Mouse (Mus musculus) adrenal gland (tissue): Measurements from ENCODE around the gene Ccdc88a.

Source experiments
- intact Hi-C: fragments of 180-260 bp; cut with DNase I; formaldehyde crosslinking; loops from one replicate; pipeline ENCODE4 v1.15.1; 2025
- long read RNA-seq, 2 experiments: library from polyadenylated mRNA; unstranded; transcript quantifications; one replicate each; pipeline ENCODE4 v2.0.0; 2020; ENCODE audit warnings: borderline replicate concordance in 1 of 2; ENCODE audit not compliant: insufficient replicate concordance in 1 of 2

Ccdc88a gene
- long read RNA-seq, experiment 1, partial matches to known transcripts: 11 of 13 reads
- long read RNA-seq, experiment 1, other reads (novel, unspliced or antisense): 2 of 13 reads
- long read RNA-seq, experiment 2, partial matches to known transcripts: 10 of 15 reads
- long read RNA-seq, experiment 2, other reads (novel, unspliced or antisense): 5 of 15 reads

DNA sequence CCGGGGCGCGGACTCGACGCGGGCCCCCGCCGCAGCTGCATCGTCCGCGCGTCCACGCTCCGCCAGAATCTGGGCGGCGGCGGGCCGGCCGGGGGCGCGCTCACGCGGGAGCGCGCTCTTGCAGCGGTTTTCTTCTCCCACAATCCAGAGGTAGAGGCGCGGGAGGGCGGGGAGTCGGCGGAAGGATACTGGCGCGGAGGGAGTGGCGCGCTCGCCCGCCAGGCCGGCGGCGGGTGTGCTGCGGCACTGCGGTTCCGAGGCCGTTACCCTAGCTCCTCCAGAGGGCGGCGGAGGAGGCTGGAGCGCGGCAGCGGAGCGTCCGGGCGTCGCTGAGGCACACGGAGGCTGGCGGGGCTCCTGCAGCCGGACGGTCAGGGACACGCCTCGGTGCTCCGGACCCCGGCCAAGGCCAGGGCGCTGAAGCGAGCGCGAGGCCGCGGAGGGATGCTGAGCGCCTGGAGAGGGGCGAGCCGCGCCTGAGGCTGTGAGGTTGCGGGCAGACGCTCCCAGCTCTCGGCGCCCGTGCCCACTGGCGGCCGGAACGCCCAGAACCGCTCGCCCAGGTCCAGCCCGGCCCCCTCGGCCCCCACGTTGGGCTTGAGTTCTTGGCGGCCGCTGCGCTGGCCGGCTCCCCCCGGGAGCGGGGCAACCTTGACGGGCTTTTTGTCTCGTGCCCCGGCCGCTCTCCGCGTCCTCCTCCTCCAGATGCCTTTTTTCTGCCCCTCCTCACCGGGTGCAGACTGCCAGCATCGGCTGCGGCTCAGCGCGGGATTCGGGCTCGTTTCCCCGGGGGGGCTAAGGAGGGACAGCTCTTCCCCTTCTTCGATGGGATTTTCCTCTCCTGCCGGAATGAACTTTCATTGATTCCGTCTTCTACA is at the start of gene Ccdc88a:
Ccdc88a (plus strand) TSS at position 263 of the 878 bp plus-strand sequence.
- intact Hi-C loops: loop anchor here (5.0 to 10.0 kb wide), 3 partner anchors 36 to 144 kb away; partner anchors contain the start of gene Prorsd1

DNA sequence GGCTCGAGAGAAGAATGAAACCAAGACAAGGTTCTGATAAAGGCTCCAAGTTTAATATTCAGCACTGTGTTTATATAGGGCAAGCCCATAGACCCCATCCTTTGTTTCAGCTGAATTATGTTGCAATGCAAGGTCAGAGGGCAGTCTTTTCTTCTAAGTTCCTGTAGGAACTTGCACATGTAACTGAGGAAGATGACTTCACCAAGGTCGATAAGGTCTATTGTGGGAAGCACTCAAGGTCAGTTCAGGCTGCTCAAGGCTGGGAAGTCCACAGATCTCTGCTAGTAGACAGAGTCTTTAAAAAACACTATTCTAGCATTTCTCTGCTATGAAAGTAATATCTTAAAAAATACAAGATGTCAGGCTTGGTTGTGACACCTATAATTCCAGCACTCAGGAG is 38.0 kb upstream of the Ccdc88a start:
- intact Hi-C loops: loop anchor here (5.0 kb wide), 1 partner anchor 37 kb away; the partner anchor contains the start of gene Ccdc88a

DNA sequence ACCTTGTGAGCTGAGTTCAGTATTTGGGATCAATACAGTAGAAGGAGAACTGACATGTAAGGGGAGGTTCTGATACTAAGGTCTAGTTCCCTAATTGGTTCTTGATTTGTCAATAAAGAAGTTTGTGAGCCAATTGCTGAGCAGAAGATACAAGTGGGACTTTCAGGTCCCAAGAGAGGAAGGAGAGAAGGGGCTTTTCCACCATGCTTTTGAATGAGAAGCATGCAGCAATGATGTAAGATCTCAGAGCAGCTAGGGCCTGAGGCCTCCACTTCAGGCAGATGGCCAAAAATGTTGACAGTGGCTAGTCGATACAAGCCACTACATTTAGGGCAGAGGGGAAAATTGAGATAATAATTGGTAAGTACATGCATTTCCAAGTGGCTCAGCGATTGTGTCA is 32.2 kb upstream of the Ccdc88a start:
- intact Hi-C loops: no loop called here

DNA sequence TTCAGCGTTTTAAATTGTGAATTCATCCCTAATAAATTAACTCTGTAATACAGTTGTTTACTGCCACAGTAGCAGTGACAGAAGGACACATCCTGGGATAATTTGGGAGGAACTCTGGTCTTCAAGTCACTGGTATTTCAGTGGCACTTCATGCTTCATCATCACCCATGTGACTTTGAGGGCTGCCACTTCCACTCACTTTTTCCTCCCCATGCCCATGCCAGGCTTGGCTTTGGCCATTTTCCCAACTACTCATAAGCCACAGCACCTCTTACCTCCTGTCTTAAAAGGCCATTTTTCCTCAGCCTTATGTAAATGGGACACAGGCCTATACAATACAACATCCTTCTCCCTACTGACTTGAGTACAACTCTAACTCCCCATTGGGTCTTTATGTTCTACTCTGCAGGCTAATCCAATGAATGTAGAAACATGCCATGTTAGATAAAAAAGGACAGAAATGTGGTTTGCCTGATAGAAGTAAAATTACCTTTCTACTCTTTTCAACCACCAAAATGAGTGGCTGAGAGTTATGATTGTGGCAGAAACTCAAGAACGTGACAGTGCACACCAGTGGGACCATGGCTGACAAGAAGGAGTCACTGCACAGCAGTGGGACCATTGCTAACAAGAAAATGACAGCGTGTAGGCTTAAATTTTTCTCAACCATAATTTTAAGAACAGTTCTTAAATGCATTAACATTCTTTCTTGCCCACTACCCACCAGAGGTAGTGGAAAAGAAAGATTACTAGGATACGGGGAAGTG is 28.4 kb upstream of the Ccdc88a start:
- intact Hi-C loops: no loop called here

DNA sequence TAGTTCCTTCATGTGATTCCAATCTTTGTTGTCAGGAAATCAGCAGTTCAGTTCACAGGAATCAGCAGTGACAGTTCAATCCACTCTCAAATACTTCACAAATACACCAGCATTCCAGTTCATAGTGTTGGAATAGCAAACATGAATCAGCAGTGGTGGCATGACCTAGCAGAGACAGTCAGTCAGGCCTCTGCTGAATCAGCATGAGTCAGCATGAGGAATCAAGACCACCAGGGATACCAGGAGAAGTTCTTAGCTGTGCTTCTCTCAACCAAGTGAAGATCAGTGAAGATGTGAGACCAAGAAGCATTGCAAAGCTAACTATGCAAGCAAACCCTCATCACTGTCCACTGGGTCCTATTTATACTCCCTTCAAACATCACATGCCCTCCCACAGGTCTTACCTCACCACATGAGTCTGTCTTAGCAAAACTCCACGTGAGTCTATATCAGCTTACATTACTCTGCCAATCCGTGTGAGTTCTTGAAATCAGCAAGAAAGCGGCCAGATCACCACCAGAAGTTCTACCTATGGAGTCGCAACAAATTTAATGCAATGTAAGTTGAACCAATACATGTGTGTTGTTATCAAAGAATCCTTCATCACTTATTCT is 27.7 kb upstream of the Ccdc88a start:
- intact Hi-C loops: no loop called here

DNA sequence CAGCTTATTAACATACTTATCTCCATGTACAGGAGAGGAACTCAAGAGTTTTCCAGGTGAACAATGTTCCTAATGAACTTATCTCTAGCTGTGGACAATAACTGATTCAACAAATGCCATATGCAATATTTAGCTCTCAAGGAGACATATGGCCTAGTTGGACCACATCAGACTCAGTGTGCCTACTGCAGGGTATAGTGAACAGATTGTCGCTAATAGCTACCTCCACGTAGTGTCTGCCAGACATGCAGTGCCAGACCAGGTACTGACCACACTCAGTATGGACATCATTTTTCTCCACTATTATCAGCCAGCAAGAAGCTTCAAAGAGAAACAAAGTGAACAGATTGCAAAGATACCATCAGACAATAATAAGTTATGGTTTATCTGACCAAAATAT is 22.6 kb upstream of the Ccdc88a start:
- intact Hi-C loops: no loop called here

DNA sequence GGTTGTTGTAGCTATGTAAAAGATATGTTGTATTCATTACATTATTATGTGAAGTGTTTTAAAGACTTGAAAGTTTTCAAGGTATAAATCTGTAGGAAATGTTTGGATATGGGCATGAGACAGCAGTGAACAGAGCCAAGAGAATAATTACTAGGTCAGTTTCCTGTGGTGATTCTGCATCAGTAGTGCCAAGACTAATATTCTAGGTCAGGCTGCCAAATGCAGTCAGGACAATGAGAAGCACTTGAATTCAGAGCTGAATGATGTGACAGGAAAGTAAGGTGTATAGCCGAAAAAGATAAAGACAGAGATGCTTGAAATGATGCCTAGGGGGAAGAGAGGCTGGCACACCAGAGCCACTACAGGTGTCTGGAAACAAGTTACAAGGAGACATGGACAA is 21.2 kb upstream of the Ccdc88a start:
- intact Hi-C loops: no loop called here

DNA sequence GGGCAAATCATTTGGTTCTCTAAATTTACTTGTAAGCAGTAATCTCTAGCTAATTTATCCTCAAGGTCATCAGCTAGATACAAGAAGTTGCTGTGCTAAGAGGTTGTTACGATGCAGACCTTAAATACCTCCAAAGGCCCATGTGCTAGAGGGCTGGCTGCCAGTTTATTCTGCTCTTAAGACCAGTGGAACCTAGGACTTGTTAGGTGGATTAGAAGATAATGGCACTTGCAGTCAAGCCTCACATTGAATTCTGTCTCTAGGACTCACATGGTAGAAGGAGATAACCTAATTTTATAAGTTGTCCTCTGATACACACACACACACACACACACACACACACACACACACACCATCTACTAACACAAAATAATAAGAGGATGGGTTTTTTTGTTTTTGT is 5.3 kb upstream of the Ccdc88a start:
- intact Hi-C loops: no loop called here

DNA sequence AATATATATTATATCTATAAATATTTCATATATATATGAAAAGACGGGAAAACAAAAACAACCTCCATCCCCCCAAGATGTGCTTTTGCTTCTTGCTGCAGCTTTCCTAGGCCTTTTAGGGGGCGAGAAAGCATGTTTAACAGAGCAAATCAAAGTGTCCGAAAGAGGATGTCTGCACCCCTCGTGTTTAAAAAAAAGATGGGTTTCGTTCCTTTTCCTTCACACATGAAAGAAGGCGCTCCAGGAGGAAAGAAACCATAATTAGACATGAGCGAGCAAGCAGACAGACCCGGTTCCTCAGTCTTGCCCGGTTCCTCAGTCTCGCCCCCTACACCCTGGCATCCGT is 435 bp upstream of the Ccdc88a start:
- intact Hi-C loops: loop anchor here (5.0 to 10.0 kb wide), 3 partner anchors 36 to 144 kb away; partner anchors contain the start of gene Prorsd1

DNA sequence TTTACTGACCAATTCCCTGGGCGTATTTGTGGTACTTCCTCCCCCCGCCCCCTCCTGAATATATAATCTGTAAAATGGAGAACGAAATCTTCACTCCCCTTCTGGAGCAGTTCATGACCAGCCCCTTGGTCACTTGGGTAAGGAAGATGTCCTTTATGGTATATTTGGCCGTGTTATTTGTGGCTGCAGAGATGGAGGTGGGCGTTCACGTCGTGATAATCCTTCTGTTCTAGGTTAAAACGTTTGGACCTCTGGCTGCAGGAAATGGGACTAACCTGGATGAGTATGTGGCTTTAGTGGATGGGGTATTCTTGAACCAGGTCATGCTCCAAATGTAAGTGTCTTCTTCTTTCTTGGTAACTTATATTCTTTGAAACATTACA is 807 bp downstream of the Ccdc88a start:
- intact Hi-C loops: loop anchor here (5.0 to 10.0 kb wide), 3 partner anchors 37 to 143 kb away; partner anchors contain the start of gene Prorsd1

DNA sequence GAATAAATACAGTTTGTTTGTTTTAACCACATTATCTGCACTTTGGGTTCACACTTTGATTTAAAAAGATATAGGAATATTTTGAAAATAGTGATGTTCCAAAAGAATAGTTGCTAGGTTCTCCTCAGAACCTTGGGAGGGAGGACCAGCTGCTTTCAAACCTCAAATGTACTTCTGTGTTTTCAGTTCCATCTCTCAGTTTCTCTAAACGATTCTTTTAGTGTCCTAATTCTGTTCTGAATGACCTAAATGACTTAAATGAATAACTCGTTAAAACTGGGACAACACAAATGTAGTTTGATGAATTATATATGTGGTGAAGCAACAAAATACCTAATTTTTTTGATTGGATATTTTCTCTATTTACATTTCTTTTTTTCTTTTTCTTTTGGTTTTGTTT is 3.2 kb downstream of the Ccdc88a start:
- intact Hi-C loops: loop anchor here (10.0 kb wide), 1 partner anchor 122 kb away; no protein-coding TSS in a partner anchor

DNA sequence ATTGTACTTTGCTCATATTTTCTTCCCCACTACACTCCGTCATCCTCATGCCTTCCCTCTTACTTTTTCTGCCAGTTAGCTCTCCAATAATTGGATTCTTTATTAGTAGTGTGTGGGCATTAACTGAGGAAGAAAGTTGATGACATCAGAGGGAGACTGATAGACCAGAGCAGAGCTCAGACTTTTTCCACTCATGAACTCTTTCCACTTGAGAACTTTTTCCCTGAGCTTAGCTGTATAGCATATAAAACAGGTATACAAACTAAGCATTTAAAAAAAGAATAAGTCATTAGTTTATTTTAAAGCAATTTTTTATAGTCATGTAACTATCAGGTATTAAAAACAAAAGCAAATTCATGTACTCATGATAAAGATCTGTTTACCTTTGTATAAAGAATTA is 5.3 kb downstream of the Ccdc88a start:
- intact Hi-C loops: loop anchor here (10.0 kb wide), 1 partner anchor 124 kb away; no protein-coding TSS in a partner anchor

DNA sequence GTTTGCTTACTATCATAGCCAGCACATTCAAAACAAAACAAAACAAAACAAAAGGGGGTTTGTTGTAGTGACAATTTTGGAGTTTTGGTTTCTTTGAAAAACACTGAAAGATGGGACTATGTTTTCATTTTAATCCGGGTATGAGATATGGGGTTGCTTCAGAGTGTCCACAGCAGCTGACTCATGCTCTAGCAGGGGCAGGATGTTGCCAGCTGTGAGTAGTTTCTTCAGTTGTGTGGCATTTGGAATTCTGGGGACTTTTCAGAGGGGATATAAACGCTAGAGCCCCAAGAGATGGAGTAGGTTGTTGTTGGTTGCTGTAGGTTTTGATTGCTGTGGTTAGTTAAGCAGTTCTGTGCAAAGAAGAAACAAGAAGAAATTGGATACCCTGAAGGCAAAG is 10.0 kb downstream of the Ccdc88a start:
- intact Hi-C loops: no loop called here

DNA sequence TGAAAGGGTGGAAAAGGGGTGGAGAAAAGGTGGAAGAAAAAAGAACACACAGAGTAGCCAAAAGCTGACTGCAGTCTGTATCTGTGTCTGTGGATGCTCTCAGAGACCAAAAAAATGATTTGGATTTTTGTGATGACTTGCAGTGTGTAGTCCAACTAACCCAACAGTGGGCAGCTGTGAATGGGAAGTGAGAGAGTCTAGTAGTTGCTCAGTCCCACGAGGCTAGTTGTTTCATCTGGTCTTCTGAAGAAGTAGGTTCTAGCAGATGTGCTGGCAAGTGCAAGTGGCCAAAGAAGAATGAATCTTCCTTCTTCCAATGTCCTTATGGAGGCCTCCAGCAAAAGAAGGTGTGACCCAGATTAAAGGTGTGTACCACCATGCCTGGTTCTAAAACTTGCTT is 10.5 kb downstream of the Ccdc88a start:
- intact Hi-C loops: no loop called here

DNA sequence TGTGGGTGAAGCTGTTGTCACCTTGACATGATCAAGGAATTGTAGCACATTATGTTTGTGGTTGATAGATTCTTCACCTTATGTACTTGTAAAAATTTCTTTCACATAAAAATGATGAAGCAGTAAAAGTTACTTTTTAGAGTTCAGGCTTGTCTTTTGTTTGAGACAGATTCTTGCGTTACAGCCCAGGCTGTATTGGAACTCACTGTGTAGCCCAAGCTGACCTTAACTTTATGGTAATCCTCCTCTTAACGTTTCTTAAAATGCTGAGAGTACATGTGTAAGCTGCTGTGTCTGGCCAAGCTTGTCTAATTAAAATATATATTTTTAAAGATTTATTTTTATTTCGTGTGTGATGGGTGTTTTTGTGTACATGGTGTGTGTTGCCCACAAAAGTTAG is 11.2 kb downstream of the Ccdc88a start:
- intact Hi-C loops: no loop called here

DNA sequence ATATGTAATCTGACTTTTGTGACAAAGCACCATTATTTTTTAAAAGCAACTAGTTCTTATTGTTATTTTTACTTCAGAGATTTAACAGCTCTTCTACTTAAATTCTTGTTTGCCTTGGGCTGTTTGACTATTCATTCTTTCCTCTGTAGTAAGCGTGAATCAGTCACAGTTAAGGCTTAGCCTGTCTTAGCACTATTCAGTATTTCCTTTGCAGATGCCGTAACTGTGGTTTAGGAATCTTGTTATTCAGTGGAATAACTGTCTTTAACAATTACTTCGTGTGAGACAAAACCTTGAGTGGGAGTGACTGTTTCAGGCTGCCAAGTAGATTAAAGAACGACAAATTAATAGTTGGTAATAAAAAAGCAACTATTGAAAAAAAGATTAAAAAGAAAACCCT is 16.5 kb downstream of the Ccdc88a start:
- intact Hi-C loops: no loop called here

DNA sequence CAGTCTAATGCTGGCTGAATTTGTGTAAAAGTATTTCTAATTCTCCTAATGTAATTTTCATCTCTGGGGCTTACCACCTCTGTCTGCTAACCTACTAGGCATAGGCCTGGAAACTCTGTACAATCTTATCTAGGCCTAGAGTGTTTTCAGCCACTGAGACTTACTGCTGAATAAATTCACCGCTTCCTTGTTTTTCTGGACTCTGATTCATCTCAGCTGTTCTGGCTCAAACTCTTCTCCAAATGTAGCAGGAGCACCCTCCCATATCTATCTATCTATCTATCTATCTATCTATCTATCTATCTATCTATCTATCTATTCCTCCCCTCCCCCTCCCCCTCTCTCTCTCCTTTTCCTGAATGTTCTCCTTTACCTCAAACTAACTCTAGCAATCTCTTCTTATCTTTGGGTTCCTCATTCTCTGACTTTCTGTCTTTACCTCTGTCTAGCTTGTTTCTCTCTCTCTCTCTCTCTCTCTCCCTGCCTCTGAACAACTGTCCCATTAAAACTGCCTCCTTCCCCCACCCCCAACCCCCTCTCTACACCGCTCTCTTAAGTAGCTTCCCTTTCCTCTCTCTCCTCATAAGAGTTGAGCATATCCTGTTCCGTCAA is 21.8 kb downstream of the Ccdc88a start:
- intact Hi-C loops: no loop called here

DNA sequence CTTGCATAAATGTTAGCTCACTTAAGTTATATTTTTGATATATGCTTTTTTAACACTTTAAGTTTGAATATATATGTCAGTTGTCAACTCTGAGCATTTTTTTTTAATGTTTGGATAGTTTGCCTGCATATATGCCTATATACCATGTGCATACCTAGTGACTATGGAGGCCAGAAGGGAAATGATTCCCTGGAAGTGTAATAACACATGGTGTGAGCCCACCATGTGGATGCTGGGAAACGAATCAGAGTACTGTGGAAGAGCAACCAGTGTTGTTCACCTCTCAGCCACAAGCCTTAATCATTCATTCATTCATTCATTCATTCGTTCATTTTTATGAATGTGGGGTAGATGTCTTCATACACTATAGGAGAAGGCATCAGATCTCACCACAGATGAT is 26.9 kb downstream of the Ccdc88a start:
- intact Hi-C loops: no loop called here

DNA sequence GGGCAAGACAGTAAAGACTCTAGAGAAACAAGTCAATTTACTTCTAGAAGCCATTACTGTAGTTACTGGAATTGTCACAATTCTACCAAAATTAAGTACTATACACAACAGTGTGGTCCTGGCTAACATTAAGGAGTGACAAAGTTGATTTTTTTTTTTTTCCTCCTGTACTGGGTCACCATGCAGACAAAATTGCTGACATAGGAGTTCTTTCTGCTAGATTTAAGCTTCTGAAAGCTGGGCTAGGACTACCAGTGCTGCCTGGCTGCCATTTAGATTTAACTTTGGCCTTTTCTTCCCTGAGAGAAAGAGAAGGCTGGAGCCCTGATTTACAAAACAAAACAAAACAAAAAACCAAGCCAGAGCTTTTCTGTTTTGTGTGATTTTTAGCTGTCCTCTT is 32.8 kb downstream of the Ccdc88a start:
- intact Hi-C loops: no loop called here

DNA sequence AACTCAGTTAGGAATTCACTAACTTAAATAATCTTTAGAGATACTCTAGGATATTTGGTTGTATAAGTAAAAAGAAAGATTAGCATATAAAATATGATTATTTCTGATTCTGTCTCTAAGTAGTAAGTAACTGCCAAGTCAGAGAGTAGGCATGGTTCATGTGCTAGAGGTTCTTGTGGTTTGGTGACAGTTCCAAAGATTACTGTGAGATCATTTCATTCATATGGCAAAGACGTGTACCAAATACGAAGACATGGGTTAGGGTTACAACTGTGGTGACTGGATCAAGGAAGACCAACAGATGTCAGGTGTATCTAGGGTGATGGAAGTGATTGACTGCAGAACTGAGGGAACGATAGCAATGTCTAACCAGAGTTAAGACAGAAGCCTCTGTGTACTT is 50.0 kb downstream of the Ccdc88a start:
- intact Hi-C loops: no loop called here

DNA sequence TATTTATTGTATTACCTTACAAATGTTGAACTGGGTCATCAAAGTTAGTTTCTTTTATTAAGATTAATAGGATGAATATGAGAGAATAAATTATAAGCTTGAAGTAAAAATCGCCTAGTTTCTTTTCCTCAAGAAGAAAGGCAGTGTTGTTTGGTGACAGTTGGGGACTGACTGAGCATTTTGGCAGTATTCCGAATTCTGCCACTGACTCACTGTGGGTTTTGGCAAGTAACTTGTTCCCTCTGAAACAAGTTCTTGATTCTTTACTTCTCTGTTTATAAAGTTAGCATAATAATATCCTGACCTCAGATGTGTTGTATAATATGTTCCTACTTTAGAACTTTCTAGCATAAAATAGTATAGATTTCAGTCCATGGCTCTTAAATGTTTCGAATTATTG is 55.3 kb downstream of the Ccdc88a start:
- intact Hi-C loops: no loop called here
